9 mouse cellular contexts compared by ENCODE assay signal in the genomic region with DNA sequence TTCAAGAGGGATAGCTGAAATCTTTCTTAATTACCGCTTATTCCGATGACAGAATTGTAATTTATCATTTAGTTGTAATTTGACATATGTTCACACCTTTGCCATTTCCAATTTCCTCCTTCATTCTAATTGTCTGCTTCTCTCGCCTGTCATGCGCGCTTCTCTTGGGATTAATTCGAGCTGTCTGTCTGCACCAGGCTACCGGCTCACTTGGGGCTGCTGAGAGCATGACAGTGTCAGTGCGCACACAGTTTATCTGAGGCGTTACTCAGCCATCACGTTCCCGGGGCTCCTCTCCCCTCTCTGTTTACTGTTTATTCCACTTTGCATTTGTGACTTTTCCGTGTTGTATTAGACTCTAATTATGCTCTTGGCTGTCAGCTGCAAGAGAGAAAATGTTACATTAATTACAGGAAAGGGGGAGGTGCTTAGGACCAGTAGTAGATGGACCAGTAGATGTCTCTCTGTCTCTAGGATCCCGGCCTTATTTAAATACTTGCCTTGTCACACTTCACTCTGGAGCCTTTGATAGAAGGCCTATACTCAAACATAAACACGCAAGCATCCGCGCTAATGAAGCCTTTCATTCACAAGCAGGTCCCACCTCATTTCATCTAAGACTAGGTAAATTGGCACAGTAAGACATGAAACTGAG.
A peak's percentile ranks its signal among the peaks of the same experiment; 100 is the strongest.
DNase-seq lines count a peak whose midpoint lies in the region; TF ChIP-seq lines count a peak whose summit lies in the region.
"Had no signal": no experiment of that assay in that cellular context is flagged by ENCODE, and none has a peak within 500 bp of the region (broad histone marks: within the 10 kb centered on the region; RNA-seq: fewer than 3 reads in every experiment).

No protein-coding gene starts in this region.

- DNase-seq in gastrocnemius, adult 2 months, result no peak
- no peak for DNase-seq in gastrocnemius, postnatal 14 days
- peak; percentile 40 for DNase-seq in brain, adult 2 months (ENCODE audit: low read depth, low spot score)
- DNase-seq in forelimb bud, embryonic 11.5 days (ENCODE audit: low read depth, low spot score), result peak; percentile 3
- peak; percentile 6 to 8 for DNase-seq in layer of hippocampus, postnatal 25 days (ENCODE audit: extremely low spot score in 1 of 2, low spot score in 1 of 2)
- DNase-seq in right cerebral cortex, postnatal 10 days (ENCODE audit: low spot score in 2 of 2), result peak; percentile 31 to 40
- no peak for DNase-seq in thymus, adult 2 months
- no peak for DNase-seq in ovary, postnatal 14 days (ENCODE audit: low spot score)

- peak overlapping the region; percentile 61 for H3K4me3 ChIP-seq in gastrocnemius, adult 2 months
- H3K4me3 ChIP-seq in thymus, adult 2 months (ENCODE audit: control insufficient read depth, insufficient read depth, low read length), result no peak overlapping the region

- no peak for TF ChIP-seq CTCF in gastrocnemius, adult 2 months (IDR thresholded peaks at IDR 0.05)
- no peak for TF ChIP-seq CTCF in thymus, adult 2 months (IDR thresholded peaks at IDR 0.05; ENCODE audit: borderline replicate concordance, control insufficient read depth, extremely low read depth, insufficient read depth, low read length, poor library complexity)

- TF ChIP-seq POLR2A in thymus, adult 2 months (IDR thresholded peaks at IDR 0.05; ENCODE audit: control insufficient read depth, extremely low read depth, insufficient read depth, low read length, poor library complexity), result no peak

- H3K4me1 ChIP-seq in thymus, adult 2 months (replicated peaks; ENCODE audit: control insufficient read depth, insufficient read depth, low read length), result no peaks in the 10 kb centered on the region

- H3K27ac ChIP-seq in gastrocnemius, adult 2 months, result no peak overlapping the region
- H3K27ac ChIP-seq in thymus, adult 2 months (ENCODE audit: control insufficient read depth, insufficient read depth, low read length), result no peak overlapping the region

- WGBS in thymus, adult 2 months, result 80% methylated on average over 16 of the region's 16 CpGs

- intact Hi-C loops in gastrocnemius, adult 2 months (cut with DNase I), result no loop called here
- intact Hi-C loops in gastrocnemius, postnatal 14 days (cut with DNase I; ENCODE audit: low total_unique reads), result no loop called here

- H3K27me3 ChIP-seq in thymus, adult 2 months (ENCODE audit: control insufficient read depth, insufficient read depth, low read length), result no peaks in the 10 kb centered on the region
- H3K27me3 ChIP-seq: CH12.LX had no signal

- no peaks in the 10 kb centered on the region for H3K36me3 ChIP-seq in thymus, adult 2 months (ENCODE audit: control insufficient read depth, insufficient read depth, low read length)

Comparison
In these comparisons a context has a peak if more than half of its experiments do, and no peak if none do; other contexts are left out.
1. DNase-seq: peak in brain, adult 2 months (single experiment), forelimb bud, embryonic 11.5 days (single experiment), layer of hippocampus, postnatal 25 days (2 of 2) and right cerebral cortex, postnatal 10 days (2 of 2); none in gastrocnemius, adult 2 months (single experiment), gastrocnemius, postnatal 14 days (single experiment), thymus, adult 2 months (single experiment) and ovary, postnatal 14 days (single experiment).